Mouse (Mus musculus) C2C12 (cell line): Measurements from ENCODE around the gene Ptgs1.

Experiments
- CTCF ChIP-seq: IDR thresholded peaks from one replicate; pipeline ENCODE4 v1.5.1; 2011; ENCODE audit not compliant: control insufficient read depth, insufficient read depth, insufficient read length
- MAX ChIP-seq: IDR thresholded peaks from one replicate; pipeline ENCODE4 v1.6.1; 2011; ENCODE audit warnings: mild to moderate bottlenecking, control low read depth

DNA sequence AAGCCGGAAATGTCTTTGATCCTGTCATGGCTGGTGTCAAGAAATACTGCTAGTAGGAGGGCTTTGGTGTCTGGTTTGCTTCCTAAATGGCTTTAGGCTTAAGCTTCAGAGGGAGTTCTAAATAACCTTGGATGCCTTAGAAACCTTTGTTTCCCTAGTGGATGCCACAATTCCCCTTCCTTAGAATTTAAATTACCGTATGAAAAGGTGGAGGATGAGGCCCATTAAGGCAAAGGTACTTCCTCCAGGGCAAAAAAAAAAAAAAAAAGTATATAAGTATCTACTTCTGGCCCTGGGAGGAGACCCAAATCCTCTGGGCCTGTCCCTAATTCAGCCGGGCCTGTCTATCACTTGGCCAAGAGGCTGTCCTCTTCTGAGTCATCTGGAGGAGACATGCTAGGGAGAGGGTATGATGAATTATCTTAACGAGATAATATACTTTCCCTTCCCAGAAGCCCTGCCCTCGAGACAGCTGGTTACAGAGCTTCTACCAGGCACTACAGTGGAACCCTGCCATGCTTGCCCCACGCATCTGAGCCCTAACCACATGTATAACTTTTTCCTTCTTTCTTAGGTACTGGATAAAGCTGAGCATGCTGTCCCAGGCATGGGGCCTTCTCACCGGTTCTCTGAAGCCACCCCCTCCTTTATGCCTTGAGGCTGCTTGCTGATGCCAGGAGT is 7.9 kb upstream of the Ptgs1 start:
- TF ChIP-seq CTCF = no peak
- peak; percentile 38 for TF ChIP-seq MAX
